9 mouse cellular contexts compared by ENCODE assay signal in the genomic region with DNA sequence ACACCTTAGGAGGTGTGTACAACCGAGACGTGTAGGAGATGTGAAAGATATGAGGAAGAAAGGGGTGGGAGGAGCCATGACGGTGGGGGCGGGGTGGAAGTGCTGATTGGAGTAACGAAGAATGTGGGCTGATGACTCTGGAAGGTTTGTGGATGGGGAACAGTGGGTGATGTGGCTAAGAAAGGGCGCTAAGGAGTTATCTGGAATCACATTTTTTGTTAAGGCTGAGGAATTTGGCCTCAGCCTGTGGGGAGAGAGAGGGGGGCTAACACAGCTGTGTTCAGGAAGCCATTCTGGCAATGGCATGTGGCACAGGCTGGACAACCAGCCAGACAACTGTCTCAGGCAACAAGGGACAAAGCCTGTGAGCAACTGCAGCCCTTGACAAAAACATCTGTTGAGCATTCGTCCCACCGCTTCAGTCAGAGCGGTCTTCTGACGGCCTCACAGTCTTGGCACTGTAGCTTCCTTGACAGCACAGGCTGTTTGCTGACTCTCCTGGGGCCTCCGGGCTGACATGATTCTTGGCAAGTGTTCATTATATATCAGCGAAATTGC. TPM values are rescaled to one million over a fixed set of nuclear protein-coding genes. Genes with fewer than 3 reads are reported as not detected.
DNase-seq lines count a peak whose midpoint lies in the region; ATAC-seq and TF ChIP-seq lines count a peak whose summit lies in the region.
"Had no signal": no experiment of that assay in that cellular context is flagged by ENCODE, and none has a peak within 500 bp of the region (broad histone marks: within the 10 kb centered on the region; RNA-seq: fewer than 3 reads in every experiment).

No protein-coding gene starts in this region.

- ATAC-seq in embryonic facial prominence, embryonic 15.5 days (ENCODE audit: insufficient number of reproducible peaks, low FRiP score, low TSS enrichment, low read depth) = peak; percentile 81
- ATAC-seq in heart, postnatal 0 days (ENCODE audit: insufficient read depth, low read depth) = peak; percentile 59
- peak; percentile 36 for ATAC-seq in stomach, embryonic 16.5 days (ENCODE audit: insufficient read depth, low FRiP score)
- no peak for ATAC-seq in frontal cortex, adult (ENCODE audit: low TSS enrichment)

- WGBS in embryonic facial prominence, embryonic 15.5 days = 17% methylated on average over 12 of the region's 12 CpGs
- WGBS in heart, postnatal 0 days = 7% methylated on average over 12 of the region's 12 CpGs
- WGBS in macrophage (ENCODE audit: missing documents) = 22% methylated on average over 12 of the region's 12 CpGs
- 11% methylated on average over 12 of the region's 12 CpGs for WGBS in stomach, embryonic 16.5 days

- peak overlapping the region; percentile 40 for H3K4me2 ChIP-seq in embryonic facial prominence, embryonic 15.5 days (replicated peaks)
- H3K4me2 ChIP-seq in heart, postnatal 0 days (ENCODE audit: low read depth, low read length) = peak overlapping the region; percentile 48
- peak overlapping the region; percentile 36 for H3K4me2 ChIP-seq in stomach, embryonic 16.5 days (ENCODE audit: low read depth, low read length)

- peak overlapping the region; percentile 16 for H3K4me3 ChIP-seq in embryonic facial prominence, embryonic 15.5 days (replicated peaks)
- no peak overlapping the region for H3K4me3 ChIP-seq in heart, postnatal 0 days (ENCODE audit: low read depth, low read length)
- H3K4me3 ChIP-seq in macrophage (ENCODE audit: inconsistent target) = no peak overlapping the region
- H3K4me3 ChIP-seq in stomach, embryonic 16.5 days (replicated peaks; ENCODE audit: low read length) = peak overlapping the region; percentile 17
- H3K4me3 ChIP-seq: erythroblast, embryonic 14.5 days had no signal

- peaks cover 50% of the 10 kb centered on the region for H3K4me1 ChIP-seq in embryonic facial prominence, embryonic 15.5 days
- peaks cover 32% of the 10 kb centered on the region for H3K4me1 ChIP-seq in heart, postnatal 0 days (ENCODE audit: control insufficient read depth, insufficient read depth)
- peaks cover 31% of the 10 kb centered on the region for H3K4me1 ChIP-seq in stomach, embryonic 16.5 days (ENCODE audit: control insufficient read depth, insufficient read depth, low read length)

- H3K9ac ChIP-seq in embryonic facial prominence, embryonic 15.5 days = no peak overlapping the region
- H3K9ac ChIP-seq in heart, postnatal 0 days (replicated peaks; ENCODE audit: low read depth, low read length) = no peak overlapping the region
- peak overlapping the region; percentile 25 for H3K9ac ChIP-seq in stomach, embryonic 16.5 days (ENCODE audit: low read length)

- TF ChIP-seq CTCF in heart, postnatal 0 days (IDR thresholded peaks at IDR 0.05; ENCODE audit: low read depth) = no peak

- no peaks in the 10 kb centered on the region for H3K27me3 ChIP-seq in embryonic facial prominence, embryonic 15.5 days
- no peaks in the 10 kb centered on the region for H3K27me3 ChIP-seq in heart, postnatal 0 days (ENCODE audit: control insufficient read depth, insufficient read depth, low read length)
- H3K27me3 ChIP-seq in stomach, embryonic 16.5 days (ENCODE audit: control insufficient read depth, insufficient read depth, low read length) = no peaks in the 10 kb centered on the region

- H3K79me2 ChIP-seq in macrophage (ENCODE audit: inconsistent target) = no peaks in the 10 kb centered on the region

- peak overlapping the region; percentile 88 for H3K27ac ChIP-seq in embryonic facial prominence, embryonic 15.5 days (replicated peaks)
- H3K27ac ChIP-seq in heart, postnatal 0 days (ENCODE audit: low read depth) = peak overlapping the region; percentile 80
- H3K27ac ChIP-seq in macrophage = 0 out of 2 replicates have a peak overlapping the region, but pooled peaks have one; percentile 7
- peak overlapping the region; percentile 84 for H3K27ac ChIP-seq in stomach, embryonic 16.5 days (ENCODE audit: low read length)

- no peaks in the 10 kb centered on the region for H3K36me3 ChIP-seq in embryonic facial prominence, embryonic 15.5 days
- no peaks in the 10 kb centered on the region for H3K36me3 ChIP-seq in heart, postnatal 0 days (replicated peaks; ENCODE audit: control insufficient read depth, insufficient read depth, low read length)
- H3K36me3 ChIP-seq in macrophage (ENCODE audit: inconsistent target) = no peaks in the 10 kb centered on the region
- no peaks in the 10 kb centered on the region for H3K36me3 ChIP-seq in stomach, embryonic 16.5 days (ENCODE audit: control insufficient read depth, insufficient read depth, low read length)

- TF ChIP-seq EP300 in heart, postnatal 0 days (IDR thresholded peaks at IDR 0.05; ENCODE audit: low read depth) = no peak

- H3K9me3 ChIP-seq in embryonic facial prominence, embryonic 15.5 days (replicated peaks) = no peaks in the 10 kb centered on the region
- H3K9me3 ChIP-seq in heart, postnatal 0 days (replicated peaks; ENCODE audit: control insufficient read depth, low read length) = no peaks in the 10 kb centered on the region
- no peaks in the 10 kb centered on the region for H3K9me3 ChIP-seq in stomach, embryonic 16.5 days (replicated peaks; ENCODE audit: control insufficient read depth, low read length)

- peak; percentile 39 for DNase-seq in urinary bladder, postnatal 14 days (ENCODE audit: low spot score)
- no peak for DNase-seq in urinary bladder, postnatal 10 days (ENCODE audit: low spot score)
- peak; percentile 84 for DNase-seq in heart, postnatal 0 days (ENCODE audit: low spot score)
- peak; percentile 75 for DNase-seq in kidney, postnatal 10 days

RNA-seq across cellular contexts. Expression of a gene that starts 23.1 kb away (rescaled TPM):
- 59.7 and 61.3 TPM in 2 replicates for polyA plus RNA-seq in embryonic facial prominence, embryonic 15.5 days (2015; fragmentation: Nextera tagmentation; extraction: Ambion mirVana)
- 125 and 129 TPM in 2 replicates for total RNA-seq in heart, postnatal 0 days (2014; rRNA removed; ENCODE audit: low replicate concordance)
- 49.6 and 50.3 TPM in 2 replicates for polyA plus RNA-seq in heart, postnatal 0 days (2015; fragmentation: Nextera tagmentation; extraction: Ambion mirVana)
- total RNA-seq in macrophage (2018; cell fraction: chromatin; rRNA removed) = 10 to 100 TPM; 21.8 to 67.0 (median 38.1) TPM
- 100 to 1,000 TPM in 10 of 26 experiments, 10 to 100 TPM in 16; 68.0 to 139 (median 95.9) TPM for total RNA-seq in macrophage (2018; cell fraction: cytosol; rRNA removed)
- total RNA-seq in macrophage (2018; cell fraction: nucleus; rRNA removed) = 100 to 1,000 TPM in 19 of 26 experiments, 10 to 100 TPM in 7; 52.3 to 227 (median 128) TPM
- 54.5 to 89.1 TPM (median 55.9 TPM) in 3 replicates for polyA plus RNA-seq in macrophage (2018)
- 50.1 and 51.2 TPM in 2 replicates for polyA plus RNA-seq in stomach, embryonic 16.5 days (2015; fragmentation: Nextera tagmentation; extraction: Ambion mirVana)

RNA-seq across cellular contexts. Expression of a gene that starts 43.0 kb away (rescaled TPM):
- polyA plus RNA-seq in embryonic facial prominence, embryonic 15.5 days (2015; fragmentation: Nextera tagmentation; extraction: Ambion mirVana) = not detected in 2 replicates
- total RNA-seq in heart, postnatal 0 days (2014; rRNA removed; ENCODE audit: low replicate concordance) = 2.7 TPM in 1 of 2 replicates, not detected in the other
- 7.7 and 7.8 TPM in 2 replicates for polyA plus RNA-seq in heart, postnatal 0 days (2015; fragmentation: Nextera tagmentation; extraction: Ambion mirVana)
- total RNA-seq in macrophage (2018; cell fraction: chromatin; rRNA removed) = not detected
- not detected for total RNA-seq in macrophage (2018; cell fraction: cytosol; rRNA removed)
- total RNA-seq in macrophage (2018; cell fraction: nucleus; rRNA removed) = not detected
- polyA plus RNA-seq in macrophage (2018) = not detected in 3 replicates
- polyA plus RNA-seq in stomach, embryonic 16.5 days (2015; fragmentation: Nextera tagmentation; extraction: Ambion mirVana) = 36.1 and 40.3 TPM in 2 replicates
- polyA plus RNA-seq: erythroblast, embryonic 14.5 days had no signal

Comparison
In these comparisons a context has a peak if more than half of its experiments do, and no peak if none do; other contexts are left out.
1. H3K27ac ChIP-seq: peak in every context shown above with its lines; median percentile 88 in embryonic facial prominence, embryonic 15.5 days; 84 in stomach, embryonic 16.5 days; 80 in heart, postnatal 0 days; 7 in macrophage.
2. H3K4me3 ChIP-seq: peak in embryonic facial prominence, embryonic 15.5 days (single experiment) and stomach, embryonic 16.5 days (single experiment); none in heart, postnatal 0 days (single experiment) and macrophage (single experiment).
3. Peak in every context shown above with its lines, with median percentiles within 50 percentile points of each other: H3K4me2 ChIP-seq.